Mouse (Mus musculus): ENCODE data around the gene Insc. TPM values are rescaled to one million over a fixed set of nuclear protein-coding genes. Genes with fewer than 3 reads are reported as not detected.

Insc gene
- total and polyA plus RNA-seq, 3 experiments: not detected

- Histone ChIP-seq H3K9ac (ENCODE audit: control insufficient read depth, low read depth, low read length, poor library complexity, severe bottlenecking) (no peak overlapping the region), H3K9me3 (replicated peaks; ENCODE audit: insufficient read depth, low read length) (no peaks in the 10 kb centered on the region), H3K27ac (ENCODE audit: control insufficient read depth, low read depth, low read length) (no peak overlapping the region)
Observed at GRCm38 (mm10) chr7:114893889-114894288, 150.4 kb downstream of the Insc start.

GRCm38 (mm10) chr7:114896966-114897697, 153.6 kb downstream of the Insc start:
- Histone ChIP-seq H3K27me3 (ENCODE audit: control insufficient read depth in 1 of 2, insufficient read depth in 2 of 2, low read length in 2 of 2) (no peaks in the 10 kb centered on the region), H3K79me2 (ENCODE audit: control insufficient read depth, insufficient read depth, low read length, poor library complexity) (no peaks in the 10 kb centered on the region), H3K4me1 (ENCODE audit: control insufficient read depth in 1 of 2, insufficient read depth in 2 of 2, low read length in 2 of 2) (no peaks in the 10 kb centered on the region), H3K27ac (ENCODE audit: control insufficient read depth, low read depth, low read length) (no peak overlapping the region), H3K9me3 (replicated peaks; ENCODE audit: insufficient read depth, low read length) (no peaks in the 10 kb centered on the region), H3K36me3 (ENCODE audit: control insufficient read depth in 1 of 2, insufficient read depth in 2 of 2, low read length in 2 of 2) (no peaks in the 10 kb centered on the region), H3K4me3 (ENCODE audit: control insufficient read depth in 1 of 2, insufficient read depth in 1 of 2, low read depth in 2 of 2, low read length in 2 of 2) (no peak overlapping the region), H3K9ac (ENCODE audit: control insufficient read depth, low read depth, low read length, poor library complexity, severe bottlenecking) (no peak overlapping the region)
- DNase-seq (ENCODE audit: low read depth, low spot score): no peak
- TF ChIP-seq SMC3 (IDR thresholded peaks at IDR 0.05; ENCODE audit: low read depth, low read length) (no peak), ZMIZ1 (IDR thresholded peaks at IDR 0.05; ENCODE audit: low read depth, low read length) (no peak), MEF2A (IDR thresholded peaks at IDR 0.05; ENCODE audit: extremely low read depth, insufficient replicate concordance, low read depth, low read length, poor library complexity, severe bottlenecking) (no peak), MXI1 (IDR thresholded peaks at IDR 0.05; ENCODE audit: low read depth, low read length) (no peak), ZNF384 (IDR thresholded peaks at IDR 0.05; ENCODE audit: low read depth, low read length) (no peak), MYB (IDR thresholded peaks at IDR 0.05; ENCODE audit: low read depth, low read length) (no peak), BHLHE40 (IDR thresholded peaks at IDR 0.05; ENCODE audit: borderline replicate concordance, low read depth, low read length) (no peak), ETS1 (IDR thresholded peaks at IDR 0.05; ENCODE audit: low read depth, low read length) (no peak), ELF1 (IDR thresholded peaks at IDR 0.05; ENCODE audit: low read depth, low read length) (no peak), ZC3H11A (IDR thresholded peaks at IDR 0.05; ENCODE audit: low read depth, low read length) (no peak)

More at GRCm38 (mm10) chr7:114893889-114894288, 150.4 kb downstream of the Insc start:
- TF ChIP-seq MAFK (IDR thresholded peaks at IDR 0.05; ENCODE audit: borderline replicate concordance, low read depth, low read length): no peak
- TF ChIP-seq KAT2A (conservative IDR thresholded peaks at IDR 0.05; ENCODE audit: low read depth, low read length): no peak
- no peak for TF ChIP-seq MAX (IDR thresholded peaks at IDR 0.05; ENCODE audit: low read length)
- no peak for TF ChIP-seq GATA1 (IDR thresholded peaks at IDR 0.05; ENCODE audit: low read depth, low read length)
- TF ChIP-seq POLR2AphosphoS5 (IDR thresholded peaks at IDR 0.05; ENCODE audit: borderline replicate concordance, low read depth, low read length): no peak
- no peak for TF ChIP-seq ZNF384 (IDR thresholded peaks at IDR 0.05; ENCODE audit: low read depth, low read length)
- TF ChIP-seq TAL1 (IDR thresholded peaks at IDR 0.05; ENCODE audit: low read length): no peak
- no peak for TF ChIP-seq ELF1 (IDR thresholded peaks at IDR 0.05; ENCODE audit: low read depth, low read length)
- no peak for TF ChIP-seq MAZ (IDR thresholded peaks at IDR 0.05; ENCODE audit: low read depth, low read length)
- TF ChIP-seq MEF2A (IDR thresholded peaks at IDR 0.05; ENCODE audit: extremely low read depth, insufficient replicate concordance, low read depth, low read length, poor library complexity, severe bottlenecking): no peak
- TF ChIP-seq UBTF (IDR thresholded peaks at IDR 0.05; ENCODE audit: borderline replicate concordance, insufficient read depth, low read depth, low read length): no peak
- TF ChIP-seq POLR2AphosphoS2 (IDR thresholded peaks at IDR 0.05; ENCODE audit: low read length): no peak
- TF ChIP-seq CHD2 (IDR thresholded peaks at IDR 0.05; ENCODE audit: low read length): no peak
- no peak for TF ChIP-seq NELFE (IDR thresholded peaks at IDR 0.05; ENCODE audit: low read depth, low read length)
- no peak for TF ChIP-seq BHLHE40 (IDR thresholded peaks at IDR 0.05; ENCODE audit: borderline replicate concordance, low read depth, low read length)
- Histone ChIP-seq H3K4me1 (ENCODE audit: control insufficient read depth in 1 of 2, insufficient read depth in 2 of 2, low read length in 2 of 2) (no peaks in the 10 kb centered on the region), H3K79me2 (ENCODE audit: control insufficient read depth, insufficient read depth, low read length, poor library complexity) (no peaks in the 10 kb centered on the region), H3K36me3 (ENCODE audit: control insufficient read depth in 1 of 2, insufficient read depth in 2 of 2, low read length in 2 of 2) (no peaks in the 10 kb centered on the region), H3K4me3 (ENCODE audit: control insufficient read depth in 1 of 2, insufficient read depth in 1 of 2, low read depth in 2 of 2, low read length in 2 of 2) (no peak overlapping the region), H3K27me3 (ENCODE audit: control insufficient read depth in 1 of 2, insufficient read depth in 2 of 2, low read length in 2 of 2) (no peaks in the 10 kb centered on the region)
- no peak for DNase-seq (ENCODE audit: low read depth, low spot score)
